Mouse (Mus musculus): ENCODE data around the gene Ggct.

Gene Ggct

GRCm38 (mm10) chr6:54952542-54952941, 40.2 kb downstream of the Ggct start:
- no peak for DNase-seq (ENCODE audit: low spot score)

GRCm38 (mm10) chr6:54948682-54949081, 44.1 kb downstream of the Ggct start:
- DNase-seq (ENCODE audit: low spot score): no peak

GRCm38 (mm10) chr6:54946241-54946953, 46.4 kb downstream of the Ggct start:
- no peak for DNase-seq (ENCODE audit: low spot score)

GRCm38 (mm10) chr6:54944551-54944950, 48.2 kb downstream of the Ggct start:
- no peak for DNase-seq (ENCODE audit: low spot score)

- no peak for DNase-seq (ENCODE audit: low spot score)
Observed at GRCm38 (mm10) chr6:54943753-54944152, 49.0 kb downstream of the Ggct start.

DNA sequence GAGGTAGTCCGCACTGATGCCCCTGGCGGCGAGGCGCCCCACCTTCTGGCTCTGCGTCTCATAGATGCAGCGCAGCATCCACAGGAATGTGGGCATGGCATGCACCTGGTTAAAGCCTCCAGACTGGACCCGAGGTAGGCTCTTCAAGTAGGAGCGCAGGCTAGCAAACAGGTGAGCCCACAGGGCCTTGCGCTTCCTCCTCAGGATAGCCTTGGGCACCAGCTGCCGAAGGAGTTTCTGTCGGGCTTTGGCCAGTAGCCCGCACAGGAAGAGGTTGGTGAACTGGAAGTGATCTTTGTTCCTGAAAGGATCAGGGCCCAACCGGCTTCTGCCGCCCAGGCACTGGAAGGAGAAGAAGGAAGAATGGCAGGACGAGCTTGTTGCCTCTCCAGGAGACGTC, 49.5 kb downstream of the Ggct start:
- no peak for DNase-seq (ENCODE audit: low spot score)

DNA sequence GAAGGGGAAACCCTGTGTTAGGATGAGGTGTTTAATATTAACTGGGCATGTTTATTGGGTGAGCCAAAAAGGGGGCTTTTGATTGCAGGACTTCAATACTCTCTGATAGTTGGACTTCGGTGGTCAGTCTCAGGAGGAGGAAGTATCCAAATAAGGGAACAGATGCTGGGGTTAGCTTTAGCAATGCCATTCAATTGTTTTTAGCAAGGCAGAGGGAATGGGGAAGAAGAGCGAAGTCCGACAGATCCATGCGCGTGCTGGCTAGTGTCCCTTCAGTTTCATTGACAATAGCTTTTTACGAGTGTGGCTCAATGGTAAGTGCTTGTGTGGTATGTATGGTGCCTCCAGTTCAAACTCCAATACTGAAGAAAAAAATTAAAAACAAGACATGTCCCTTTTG, 51.6 kb downstream of the Ggct start:
- DNase-seq (ENCODE audit: low spot score): no peak

DNA sequence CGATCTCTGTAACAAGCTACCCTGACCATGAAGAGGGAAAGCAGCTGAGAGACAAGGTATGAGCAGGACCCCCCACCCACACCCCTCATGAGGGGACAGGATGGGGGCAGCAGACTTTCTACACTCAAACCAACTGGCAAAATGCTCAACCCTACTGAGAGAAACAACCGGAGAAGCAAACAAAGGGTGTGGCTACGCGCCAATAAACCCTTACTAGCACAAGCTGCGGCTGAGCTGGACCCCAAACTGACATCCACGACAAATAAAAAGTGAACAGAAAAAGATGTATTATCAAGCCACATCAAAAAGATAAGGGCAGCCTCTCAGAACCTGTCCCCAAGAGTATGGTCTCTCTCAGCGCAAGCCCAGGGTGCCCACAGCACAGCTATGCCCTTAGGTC, 52.6 kb downstream of the Ggct start:
- no peak for DNase-seq (ENCODE audit: low spot score)

- DNase-seq (ENCODE audit: low spot score): no peak
Observed at GRCm38 (mm10) chr6:54939631-54940030, 53.1 kb downstream of the Ggct start.

- no peak for DNase-seq (ENCODE audit: low spot score)
Observed at GRCm38 (mm10) chr6:54936496-54936895, 56.3 kb downstream of the Ggct start.

DNA sequence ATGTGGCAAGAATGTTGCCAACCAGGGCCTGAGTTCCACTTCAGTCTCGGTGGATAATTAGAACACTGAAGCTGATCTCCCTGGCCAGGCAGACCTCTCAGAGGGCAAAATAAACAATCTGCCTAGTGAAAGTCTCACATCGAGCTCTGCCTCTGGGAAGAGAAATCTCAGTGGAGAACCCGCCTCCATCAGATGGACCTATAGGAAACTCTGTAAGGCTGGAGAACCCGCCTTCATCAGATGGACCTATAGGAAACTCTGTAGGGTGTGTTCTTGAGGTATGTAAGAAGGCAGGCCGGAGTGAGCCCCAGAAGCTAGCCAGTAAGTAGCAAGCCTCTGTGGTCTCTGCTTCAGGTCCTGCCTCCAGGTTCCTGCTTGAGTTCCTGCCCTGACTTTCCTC, 57.8 kb downstream of the Ggct start:
- no peak for DNase-seq (ENCODE audit: low spot score)

GRCm38 (mm10) chr6:54934313-54934712, 58.4 kb downstream of the Ggct start:
- DNase-seq (ENCODE audit: low spot score): no peak

GRCm38 (mm10) chr6:54933866-54934265, 58.9 kb downstream of the Ggct start:
- DNase-seq (ENCODE audit: low spot score): no peak

- DNase-seq (ENCODE audit: low spot score): no peak
Observed at GRCm38 (mm10) chr6:54933216-54933615, 59.5 kb downstream of the Ggct start.

Measured in layer of hippocampus, adult 9-10 months (tissue).